Mouse (Mus musculus) 416B (cell line): ENCODE results near the gene Minar1.

Source experiments
- DNase-seq: peaks from one replicate; pipeline ENCODE4 v3.0.0; 2011; ENCODE audit warnings: low read depth

The Minar1 gene

GRCm38 (mm10) chr9:89623006-89623760 is at the start of gene Minar1:
Minar1 (minus strand) TSS chr9:89623125.
- no peak for DNase-seq

GRCm38 (mm10) chr9:89669878-89670277 is 47.0 kb upstream of the Minar1 start:
- DNase-seq, result no peak

GRCm38 (mm10) chr9:89667306-89667942 is 44.5 kb upstream of the Minar1 start:
- peak; percentile 10 for DNase-seq

- peak; percentile 4 for DNase-seq
Measured at GRCm38 (mm10) chr9:89650913-89651312, 28.0 kb upstream of the Minar1 start.

- peak; percentile 15 for DNase-seq
Measured at GRCm38 (mm10) chr9:89637453-89637852, 14.5 kb upstream of the Minar1 start.

GRCm38 (mm10) chr9:89622296-89623005 is 474 bp downstream of the Minar1 start:
- DNase-seq, result no peak

- no peak for DNase-seq
Measured at GRCm38 (mm10) chr9:89621750-89622149, 1.2 kb downstream of the Minar1 start.

GRCm38 (mm10) chr9:89620347-89620746 is 2.6 kb downstream of the Minar1 start:
- no peak for DNase-seq

- no peak for DNase-seq
Measured at GRCm38 (mm10) chr9:89616946-89617345, 6.0 kb downstream of the Minar1 start.

GRCm38 (mm10) chr9:89610592-89610991 is 12.3 kb downstream of the Minar1 start:
- DNase-seq, result no peak

- no peak for DNase-seq
Measured at GRCm38 (mm10) chr9:89607321-89607720, 15.6 kb downstream of the Minar1 start.

GRCm38 (mm10) chr9:89606256-89606655 is 16.7 kb downstream of the Minar1 start:
- DNase-seq, result no peak

- no peak for DNase-seq
Measured at GRCm38 (mm10) chr9:89601891-89602290, 21.0 kb downstream of the Minar1 start.

GRCm38 (mm10) chr9:89600677-89601076 is 22.2 kb downstream of the Minar1 start:
- DNase-seq, result no peak

GRCm38 (mm10) chr9:89597071-89597470 is 25.9 kb downstream of the Minar1 start:
- DNase-seq, result no peak

GRCm38 (mm10) chr9:89596392-89596791 is 26.5 kb downstream of the Minar1 start:
- no peak for DNase-seq

GRCm38 (mm10) chr9:89592391-89592790 is 30.5 kb downstream of the Minar1 start:
- no peak for DNase-seq

GRCm38 (mm10) chr9:89578422-89578821 is 44.5 kb downstream of the Minar1 start:
- DNase-seq, result no peak

GRCm38 (mm10) chr9:89552663-89553062 is 70.3 kb downstream of the Minar1 start:
- DNase-seq, result no peak
